Mouse (Mus musculus): Measurements from ENCODE around the gene Serpinb11. TPM values are rescaled to one million over a fixed set of nuclear protein-coding genes. Genes with fewer than 3 reads are reported as not detected.

Serpinb11 gene
- total RNA-seq, 2 experiments from 2014 or later = not detected

Other genes with a start within 250 kb of the Serpinb11 start
- not detected for gene Serpinb3b, start 82.8 kb upstream of the Serpinb11 start, total RNA-seq (2021)
- not detected for gene Serpinb3c, start 82.8 kb upstream of the Serpinb11 start, total RNA-seq (2021)
- not detected for gene Serpinb7, start 38.5 kb downstream of the Serpinb11 start, total RNA-seq (2021)
- gene Serpinb2, start 150.2 kb downstream of the Serpinb11 start, total RNA-seq (2021) = not detected
- 1 to 10 TPM; 2.3 to 4.0 TPM for gene Serpinb8, start 228.8 kb downstream of the Serpinb11 start, total RNA-seq (2021)

Data from layer of hippocampus, postnatal 25 days (tissue).